Mouse (Mus musculus) heart, embryonic 16.5 days (tissue): ENCODE data around the gene Myo1d. TPM values are rescaled to one million over a fixed set of nuclear protein-coding genes. Genes with fewer than 3 reads are reported as not detected.
A peak's percentile ranks its signal among the peaks of the same experiment; 100 is the strongest.

Experiments used
- ATAC-seq: fragments of 200-750 bp; cut with Nextera tagmentation; replicated peaks from 2 replicates; pipeline ENCODE4 v1.8.0; 2017; ENCODE audit warnings: moderate number of reproducible peaks; ENCODE audit not compliant: insufficient read depth, low FRiP score; ENCODE audit errors: extremely low read depth
- H3K27ac ChIP-seq: fragments of 300-500 bp; sonication (generic); 2 replicates; pipeline ENCODE4 v1.5.1; 2014; ENCODE audit warnings: mild to moderate bottlenecking, low read length, control low read depth, moderate library complexity
- H3K27me3 ChIP-seq: fragments of 300-500 bp; sonication (generic); 2 replicates; pipeline ENCODE4 v1.6.1; 2014; ENCODE audit warnings: low read length, mixed read lengths; ENCODE audit not compliant: control insufficient read depth, insufficient read depth
- H3K36me3 ChIP-seq: fragments of 300-500 bp; sonication (generic); 2 replicates; pipeline ENCODE4 v1.6.1; 2014; ENCODE audit not compliant: control insufficient read depth, insufficient read depth
- H3K4me1 ChIP-seq: fragments of 300-500 bp; sonication (generic); 2 replicates; pipeline ENCODE4 v1.6.1; 2014; ENCODE audit warnings: low read length, mixed read lengths; ENCODE audit not compliant: control insufficient read depth, insufficient read depth
- H3K4me2 ChIP-seq: fragments of 300-500 bp; sonication (generic); 2 replicates; pipeline ENCODE4 v1.6.1; 2014; ENCODE audit warnings: low read depth, mild to moderate bottlenecking, control low read depth, low read length
- H3K4me3 ChIP-seq: fragments of 300-500 bp; sonication (generic); 2 replicates; pipeline ENCODE4 v1.5.1; 2014; ENCODE audit warnings: mild to moderate bottlenecking, control low read depth, low read length
- H3K9ac ChIP-seq: fragments of 300-500 bp; sonication (generic); 2 replicates; pipeline ENCODE4 v1.6.1; 2014; ENCODE audit warnings: low read length, control low read depth
- H3K9me3 ChIP-seq: fragments of 300-500 bp; sonication (generic); replicated peaks from 2 replicates; pipeline ENCODE4 v1.6.1; 2016; ENCODE audit warnings: low read length; ENCODE audit not compliant: control insufficient read depth
- WGBS: fragments of 180-500 bp; shearing (Covaris S2); extraction: QIAGEN DNeasy Blood & Tissue Kit; methylation state at CpG from one replicate; pipeline ENCODE4 v1.1.7; 2014; 5-methylcytosine and 5-hydroxymethylcytosine counted together
- polyA plus RNA-seq: library from polyadenylated mRNA; unstranded; fragments of >200 nt; fragmentation: Nextera tagmentation; extraction: Ambion mirVana; gene quantifications from 2 replicates; pipeline ENCODE4 v1.2.1, GENCODE M21; 2015

Myo1d gene
- polyA plus RNA-seq, 1 experiment from 2014 or later: 7.5 TPM

DNA sequence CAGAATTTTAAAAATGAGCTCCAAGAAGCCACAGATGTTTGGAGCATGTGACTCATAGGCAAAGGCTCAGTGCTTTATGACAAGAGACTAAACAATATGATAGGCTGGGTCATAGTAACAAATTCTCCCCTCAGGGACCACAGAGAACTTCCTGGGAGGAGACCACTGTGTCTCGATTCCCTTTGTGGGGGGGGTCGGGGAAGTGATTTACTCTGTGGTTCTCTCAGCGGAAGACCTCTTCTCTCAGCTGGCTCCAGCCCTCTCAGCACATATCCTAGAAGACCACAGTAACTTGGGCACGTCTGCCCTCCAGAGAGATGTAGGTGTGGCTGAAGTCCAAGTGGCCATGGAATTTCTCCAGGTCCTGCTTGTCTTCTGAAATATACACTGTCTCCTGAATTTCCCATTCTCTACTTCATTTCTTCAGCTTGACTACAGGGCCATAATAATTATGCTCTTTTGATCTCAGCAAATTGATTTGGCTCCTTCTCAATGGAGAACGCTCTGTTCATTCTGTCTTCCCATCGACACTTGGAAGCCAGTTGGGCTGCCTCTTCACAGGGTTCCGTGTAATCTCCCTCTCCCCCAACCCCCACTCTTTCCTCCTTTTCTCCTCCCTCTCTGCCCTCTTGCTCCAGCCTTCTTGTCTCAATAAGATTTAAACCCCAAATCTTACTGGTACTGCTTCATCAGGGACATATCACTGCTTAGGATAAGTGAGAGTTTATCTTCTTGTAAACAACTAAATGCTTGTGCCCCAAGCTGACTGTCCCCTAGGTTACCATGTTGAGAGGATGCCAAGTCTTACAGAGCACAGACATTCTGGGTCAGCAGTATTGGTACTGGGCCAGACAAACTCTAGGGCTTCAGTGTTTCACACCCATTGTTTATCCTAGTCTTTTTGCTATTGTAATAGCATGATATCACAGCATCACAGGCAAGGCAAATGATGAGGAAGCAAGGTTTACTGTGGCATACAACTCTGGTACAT, 214.6 kb downstream of the Myo1d start:
- Histone ChIP-seq H3K27ac (no peak overlapping the region), H3K9ac (no peak overlapping the region), H3K4me1 (peaks cover 10% of the 10 kb centered on the region), H3K36me3 (no peaks in the 10 kb centered on the region), H3K4me3 (no peak overlapping the region), H3K27me3 (no peaks in the 10 kb centered on the region), H3K4me2 (no peak overlapping the region), H3K9me3 (no peaks in the 10 kb centered on the region)
- WGBS: 55% methylated on average over 7 of the region's 7 CpGs
- ATAC-seq: 0 out of 2 replicates have a peak, but pooled peaks have one; percentile 52

- no peak overlapping the region for H3K4me3 ChIP-seq
- H3K27ac ChIP-seq: no peak overlapping the region
- H3K9ac ChIP-seq: no peak overlapping the region
- ATAC-seq: no peak
- no peaks in the 10 kb centered on the region for H3K9me3 ChIP-seq
- peaks cover 10% of the 10 kb centered on the region for H3K4me1 ChIP-seq
- WGBS: 42% methylated on average over 3 of the region's 3 CpGs
- no peak overlapping the region for H3K4me2 ChIP-seq
- H3K36me3 ChIP-seq: no peaks in the 10 kb centered on the region
- H3K27me3 ChIP-seq: no peaks in the 10 kb centered on the region
These were observed 217.3 kb downstream of the Myo1d start for GRCm38 (mm10) chr11:80562479-80562878.

- Histone ChIP-seq H3K9me3 (no peaks in the 10 kb centered on the region), H3K36me3 (no peaks in the 10 kb centered on the region), H3K4me2 (no peak overlapping the region), H3K4me3 (no peak overlapping the region), H3K4me1 (peaks cover 5% of the 10 kb centered on the region), H3K9ac (no peak overlapping the region), H3K27me3 (no peaks in the 10 kb centered on the region), H3K27ac (no peak overlapping the region)
- WGBS: 57% methylated on average over 5 of the region's 5 CpGs
- no peak for ATAC-seq
These were observed 219.1 kb downstream of the Myo1d start for GRCm38 (mm10) chr11:80560770-80561169.

GRCm38 (mm10) chr11:80555416-80555815, 224.4 kb downstream of the Myo1d start:
- Histone ChIP-seq H3K27me3 (no peaks in the 10 kb centered on the region), H3K4me3 (no peak overlapping the region), H3K4me2 (no peak overlapping the region), H3K9me3 (no peaks in the 10 kb centered on the region), H3K4me1 (no peaks in the 10 kb centered on the region), H3K9ac (no peak overlapping the region), H3K27ac (no peak overlapping the region), H3K36me3 (no peaks in the 10 kb centered on the region)
- 87% methylated on average over 5 of the region's 5 CpGs for WGBS
- ATAC-seq: no peak

DNA sequence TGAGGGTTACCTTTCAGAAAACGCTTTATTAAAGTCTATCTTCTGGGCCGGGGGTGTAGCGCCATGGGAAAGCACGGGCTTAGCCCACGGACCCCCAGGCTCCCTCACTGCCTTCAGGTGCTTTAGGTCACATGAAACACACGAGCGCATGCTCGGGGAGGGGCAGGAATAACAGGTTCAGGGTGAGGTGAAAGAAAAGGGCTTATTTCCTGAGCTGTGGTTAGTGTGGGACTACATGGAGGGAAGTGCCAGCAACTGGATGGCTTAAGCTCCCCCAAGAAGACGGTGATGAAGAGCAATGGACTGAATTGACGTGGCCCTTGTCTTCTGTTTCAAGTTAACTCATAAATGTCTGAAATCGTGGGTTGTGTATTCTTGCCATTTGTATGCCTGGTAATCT, 226.8 kb downstream of the Myo1d start:
- no peak overlapping the region for H3K27ac ChIP-seq
- H3K9me3 ChIP-seq: no peaks in the 10 kb centered on the region
- no peak overlapping the region for H3K4me2 ChIP-seq
- WGBS: 75% methylated on average over 11 of the region's 11 CpGs
- no peak for ATAC-seq
- H3K36me3 ChIP-seq: no peaks in the 10 kb centered on the region
- no peaks in the 10 kb centered on the region for H3K27me3 ChIP-seq
- no peaks in the 10 kb centered on the region for H3K4me1 ChIP-seq
- no peak overlapping the region for H3K4me3 ChIP-seq
- no peak overlapping the region for H3K9ac ChIP-seq

DNA sequence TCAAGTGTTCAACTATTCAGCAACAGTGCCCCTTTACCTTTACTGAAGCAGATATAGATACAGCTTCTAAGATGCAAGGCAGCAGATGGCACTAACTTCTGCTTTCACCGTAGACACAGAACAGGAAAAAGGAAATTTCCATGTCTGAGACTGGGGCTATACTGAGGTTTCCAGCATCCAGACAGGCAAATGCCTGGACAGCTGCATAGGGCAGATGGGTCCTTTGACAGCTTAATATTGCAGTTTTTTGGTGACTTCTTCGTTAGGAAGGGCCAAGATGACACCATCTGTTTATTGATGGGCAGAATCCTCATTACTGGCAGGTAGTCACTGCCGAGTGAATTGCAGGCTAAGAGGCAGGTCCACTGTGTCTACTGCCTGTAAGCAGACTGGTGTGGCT, 228.2 kb downstream of the Myo1d start:
- ATAC-seq: no peak
- H3K27me3 ChIP-seq: no peaks in the 10 kb centered on the region
- H3K4me1 ChIP-seq: no peaks in the 10 kb centered on the region
- H3K4me2 ChIP-seq: no peak overlapping the region
- WGBS: 59% methylated on average over 3 of the region's 3 CpGs
- H3K27ac ChIP-seq: no peak overlapping the region
- H3K9me3 ChIP-seq: no peaks in the 10 kb centered on the region
- no peak overlapping the region for H3K9ac ChIP-seq
- H3K36me3 ChIP-seq: no peaks in the 10 kb centered on the region
- no peak overlapping the region for H3K4me3 ChIP-seq

- H3K36me3 ChIP-seq: no peaks in the 10 kb centered on the region
- 76% methylated on average over 10 of the region's 10 CpGs for WGBS
- no peak for ATAC-seq
These were observed 229.6 kb downstream of the Myo1d start for GRCm38 (mm10) chr11:80550264-80550663.

DNA sequence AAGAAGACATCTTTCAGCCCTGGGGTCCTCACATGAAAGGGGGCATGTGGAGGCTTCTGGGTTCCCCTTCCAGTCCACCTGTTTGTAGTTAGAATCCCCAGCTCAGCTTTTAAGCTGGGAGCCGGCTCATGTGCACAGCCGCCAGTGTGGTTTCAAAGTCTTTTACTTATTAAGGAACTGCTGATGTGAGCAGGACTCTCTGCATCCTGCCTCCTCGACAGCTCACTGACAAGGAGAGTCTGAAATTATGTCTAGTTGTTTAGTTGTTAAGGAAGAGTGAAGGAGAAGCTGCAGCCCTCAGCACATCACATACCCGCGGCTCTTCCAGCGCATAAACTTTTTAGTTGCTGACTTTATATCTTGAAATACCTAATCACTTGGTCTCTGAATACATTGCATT, 230.0 kb downstream of the Myo1d start:
- Histone ChIP-seq H3K27me3 (no peaks in the 10 kb centered on the region), H3K27ac (no peak overlapping the region), H3K9ac (no peak overlapping the region), H3K4me3 (no peak overlapping the region), H3K9me3 (no peaks in the 10 kb centered on the region), H3K4me1 (no peaks in the 10 kb centered on the region), H3K4me2 (no peak overlapping the region), H3K36me3 (no peaks in the 10 kb centered on the region)
- no peak for ATAC-seq
- WGBS: 71% methylated on average over 6 of the region's 6 CpGs

More at GRCm38 (mm10) chr11:80550264-80550663, 229.6 kb downstream of the Myo1d start:
- Histone ChIP-seq H3K4me3 (no peak overlapping the region), H3K9ac (no peak overlapping the region), H3K27me3 (no peaks in the 10 kb centered on the region), H3K27ac (no peak overlapping the region), H3K9me3 (no peaks in the 10 kb centered on the region), H3K4me2 (no peak overlapping the region), H3K4me1 (no peaks in the 10 kb centered on the region)

DNA sequence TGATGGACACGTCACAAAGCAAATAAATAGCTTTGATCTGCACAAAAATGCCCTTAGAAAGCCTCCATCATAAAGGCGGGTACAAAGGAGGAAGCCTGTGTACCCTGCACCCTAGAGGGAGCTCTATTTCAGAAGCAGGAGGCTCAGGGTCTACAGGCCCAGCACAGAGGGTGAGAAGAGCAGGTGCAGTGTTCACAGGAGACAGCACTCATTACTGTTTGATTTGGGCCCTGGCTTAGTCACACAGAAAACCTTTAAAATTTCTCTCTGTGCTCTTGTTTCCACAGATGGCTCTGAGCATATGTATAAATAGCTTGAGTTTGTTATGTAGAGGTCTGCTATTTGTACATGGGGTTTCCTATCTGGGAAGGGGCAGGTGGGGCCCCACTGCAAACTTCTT, 233.6 kb downstream of the Myo1d start:
- Histone ChIP-seq H3K27ac (no peak overlapping the region), H3K4me1 (no peaks in the 10 kb centered on the region), H3K9ac (no peak overlapping the region), H3K36me3 (no peaks in the 10 kb centered on the region), H3K4me3 (no peak overlapping the region), H3K9me3 (no peaks in the 10 kb centered on the region), H3K27me3 (no peaks in the 10 kb centered on the region), H3K4me2 (no peak overlapping the region)
- 68% methylated on average over 2 of the region's 2 CpGs for WGBS
- no peak for ATAC-seq
